Mouse (Mus musculus) testis, postnatal 14 days (tissue): ENCODE measurements at regions not wholly inside any gene's neighbourhood (a gene's known extent, or its start where the extent isn't known, plus 50 kb on each side); places are given as distances from the start of the nearest gene placed in this dataset.
A peak's percentile ranks its signal among the peaks of the same experiment; 100 is the strongest.

Experiments used
- DNase-seq: peaks from one replicate; pipeline ENCODE4 v3.0.0; 2021; ENCODE audit warnings: low spot score

- DNase-seq, result no peak
These were observed 137.8 kb upstream of the Hs6st1 start for GRCm38 (mm10) chr1:35930351-35930750.

- DNase-seq, result no peak
These were observed 137.1 kb upstream of the Hs6st1 start for GRCm38 (mm10) chr1:35931056-35931455.

DNA sequence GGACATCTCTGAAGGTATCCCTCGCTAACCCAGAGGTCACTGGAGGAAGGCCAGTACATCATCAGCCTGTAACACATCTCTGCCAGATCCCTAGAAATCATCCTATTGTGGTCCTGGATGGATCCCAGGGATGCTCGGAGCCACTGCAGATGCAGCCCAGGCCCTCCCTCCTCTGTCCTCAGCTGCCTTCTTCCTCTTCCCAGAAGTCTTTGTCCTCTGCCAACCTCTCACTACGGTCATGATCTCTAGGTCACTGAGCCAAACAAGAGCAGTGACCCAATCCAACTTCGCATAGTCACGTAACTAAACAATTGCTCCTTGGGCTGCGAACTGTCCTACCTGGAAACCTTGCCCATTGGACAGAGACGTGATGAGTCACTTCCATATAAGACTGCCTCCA lies 134.7 kb upstream of the Hs6st1 start:
- no peak for DNase-seq

DNA sequence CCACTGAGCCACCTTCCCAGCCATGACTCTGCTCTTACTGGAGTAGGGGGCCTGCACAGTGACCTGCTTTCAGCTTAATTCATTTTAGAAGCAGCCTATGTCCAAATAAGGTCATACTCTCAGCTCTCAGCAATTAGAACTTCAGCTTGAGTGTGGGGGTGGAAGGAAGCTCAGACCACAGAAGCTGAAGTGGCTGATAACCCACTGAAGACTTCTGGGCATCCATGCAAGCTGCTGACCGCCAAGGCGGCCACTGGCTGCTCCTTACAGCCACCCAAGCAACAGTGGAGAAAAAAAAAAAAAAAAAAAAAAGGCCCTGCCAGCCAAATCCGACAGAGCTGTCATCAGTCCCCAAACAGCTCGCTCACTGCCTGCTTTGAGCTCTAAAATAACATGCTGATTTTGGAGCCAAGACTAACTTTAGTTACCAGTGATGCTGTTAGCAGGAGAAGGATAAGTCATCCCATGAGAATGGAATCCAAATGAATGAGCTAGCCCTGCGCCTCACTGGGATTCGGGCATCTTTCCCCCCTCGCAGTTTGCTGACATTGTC lies 133.0 kb upstream of the Hs6st1 start:
- DNase-seq, result no peak

- DNase-seq, result no peak
These were observed 131.7 kb upstream of the Hs6st1 start for GRCm38 (mm10) chr1:35936362-35937093.

DNA sequence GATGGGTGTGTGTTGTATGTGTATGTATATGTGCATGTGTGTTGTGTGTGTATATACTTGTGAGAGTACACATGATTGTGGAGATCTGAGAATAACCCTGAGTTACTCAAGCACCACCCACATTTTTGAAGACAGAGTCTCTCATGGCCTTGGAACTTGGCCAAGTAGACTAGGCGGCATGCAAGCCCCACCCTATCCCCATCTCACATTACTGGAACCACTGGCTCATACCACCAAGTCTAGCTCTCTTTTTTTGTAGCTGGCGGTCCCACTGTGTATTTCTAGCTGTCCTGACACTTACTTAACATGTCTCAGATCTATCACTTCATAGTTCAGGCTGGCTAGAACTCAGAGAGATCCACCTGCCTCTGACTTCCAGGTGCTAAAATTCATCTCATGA lies 128.0 kb upstream of the Hs6st1 start:
- DNase-seq, result no peak

DNA sequence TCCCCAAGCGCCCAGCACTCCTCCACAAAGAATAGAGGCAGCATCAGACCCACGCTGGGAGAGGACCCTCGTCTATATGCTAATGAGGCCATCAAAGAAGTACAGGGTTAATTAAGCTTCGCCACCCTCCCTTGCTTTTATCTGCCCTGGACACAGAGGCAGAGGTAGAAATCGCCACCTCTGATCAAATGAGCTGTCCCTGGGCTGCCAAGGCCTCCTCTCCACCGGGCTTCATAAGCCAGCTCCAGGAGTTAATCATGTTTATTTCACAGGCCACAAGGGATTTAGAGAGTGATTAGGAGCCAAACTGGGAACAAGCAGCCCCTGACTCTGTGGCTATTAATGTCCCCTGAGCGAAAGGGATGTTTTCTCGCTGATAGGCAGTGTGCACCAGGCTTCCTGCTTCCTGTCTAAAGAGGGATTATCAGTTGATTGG lies 126.5 kb upstream of the Hs6st1 start:
- DNase-seq, result no peak

- DNase-seq, result no peak
These were observed 126.0 kb upstream of the Hs6st1 start for GRCm38 (mm10) chr1:35942222-35942621.

- no peak for DNase-seq
These were observed 124.4 kb upstream of the Hs6st1 start for GRCm38 (mm10) chr1:35943800-35944199.

DNA sequence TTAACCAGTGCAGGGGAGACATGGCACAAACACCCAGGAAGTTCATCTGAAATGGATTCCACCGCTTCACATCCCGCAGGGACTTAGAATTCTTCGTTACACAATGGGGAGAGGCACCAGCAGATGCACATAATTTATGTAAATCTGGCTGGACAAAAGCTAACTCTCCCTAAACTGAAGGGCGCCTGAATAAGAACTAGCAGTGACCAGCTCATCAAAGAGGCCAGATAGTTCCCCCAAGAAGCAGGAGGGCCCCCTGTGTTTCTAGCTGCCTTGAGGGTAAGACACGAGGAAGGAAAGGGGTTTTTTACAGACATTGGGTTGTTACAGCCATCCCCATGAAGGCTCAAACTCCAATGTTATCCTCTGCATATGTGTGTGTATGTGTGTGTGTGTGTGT lies 123.8 kb upstream of the Hs6st1 start:
- DNase-seq, result no peak

DNA sequence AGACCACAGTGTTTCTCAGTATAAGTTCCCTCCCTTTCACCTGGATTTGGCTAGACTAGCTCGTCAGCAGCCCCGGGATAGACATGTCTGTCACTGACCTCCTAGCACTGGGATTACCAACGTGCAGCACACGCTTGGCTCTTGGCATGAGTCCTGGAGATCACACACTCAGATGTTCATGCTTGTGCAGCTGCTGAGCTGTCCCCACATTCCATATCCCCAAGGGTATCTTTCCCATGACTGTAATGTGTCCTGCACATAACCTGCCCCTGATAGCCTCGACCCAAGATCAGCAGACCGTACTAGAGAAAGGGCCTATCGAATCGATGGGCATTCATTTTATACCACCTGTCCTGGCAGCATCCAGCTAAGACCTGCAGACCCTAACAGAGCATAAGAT lies 123.4 kb upstream of the Hs6st1 start:
- DNase-seq, result no peak

DNA sequence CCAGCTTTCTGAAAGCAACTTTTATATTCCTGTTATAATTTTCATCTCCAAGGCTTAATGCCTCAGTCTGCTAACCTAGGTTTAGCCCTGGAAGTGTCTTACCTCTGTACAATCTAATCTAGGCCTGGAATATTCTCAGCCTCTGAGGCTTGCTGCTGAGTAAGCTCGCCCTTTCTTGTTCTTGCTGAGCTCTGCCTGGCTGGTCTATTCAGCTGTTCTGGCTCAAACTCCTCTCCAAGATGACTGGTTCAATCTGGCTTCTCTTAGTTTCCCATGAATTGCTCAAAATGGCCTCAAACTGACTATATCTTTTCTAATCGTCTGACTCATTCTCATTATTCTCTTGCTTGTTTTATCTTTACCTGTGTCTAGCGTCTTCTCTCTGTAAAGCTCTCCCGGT lies 122.6 kb upstream of the Hs6st1 start:
- no peak for DNase-seq

GRCm38 (mm10) chr1:35948104-35948503 lies 120.1 kb upstream of the Hs6st1 start:
- no peak for DNase-seq

- DNase-seq, result no peak
These were observed 117.1 kb upstream of the Hs6st1 start for GRCm38 (mm10) chr1:35951082-35951481.

- DNase-seq, result no peak
These were observed 114.5 kb upstream of the Hs6st1 start for GRCm38 (mm10) chr1:35953721-35954120.

DNA sequence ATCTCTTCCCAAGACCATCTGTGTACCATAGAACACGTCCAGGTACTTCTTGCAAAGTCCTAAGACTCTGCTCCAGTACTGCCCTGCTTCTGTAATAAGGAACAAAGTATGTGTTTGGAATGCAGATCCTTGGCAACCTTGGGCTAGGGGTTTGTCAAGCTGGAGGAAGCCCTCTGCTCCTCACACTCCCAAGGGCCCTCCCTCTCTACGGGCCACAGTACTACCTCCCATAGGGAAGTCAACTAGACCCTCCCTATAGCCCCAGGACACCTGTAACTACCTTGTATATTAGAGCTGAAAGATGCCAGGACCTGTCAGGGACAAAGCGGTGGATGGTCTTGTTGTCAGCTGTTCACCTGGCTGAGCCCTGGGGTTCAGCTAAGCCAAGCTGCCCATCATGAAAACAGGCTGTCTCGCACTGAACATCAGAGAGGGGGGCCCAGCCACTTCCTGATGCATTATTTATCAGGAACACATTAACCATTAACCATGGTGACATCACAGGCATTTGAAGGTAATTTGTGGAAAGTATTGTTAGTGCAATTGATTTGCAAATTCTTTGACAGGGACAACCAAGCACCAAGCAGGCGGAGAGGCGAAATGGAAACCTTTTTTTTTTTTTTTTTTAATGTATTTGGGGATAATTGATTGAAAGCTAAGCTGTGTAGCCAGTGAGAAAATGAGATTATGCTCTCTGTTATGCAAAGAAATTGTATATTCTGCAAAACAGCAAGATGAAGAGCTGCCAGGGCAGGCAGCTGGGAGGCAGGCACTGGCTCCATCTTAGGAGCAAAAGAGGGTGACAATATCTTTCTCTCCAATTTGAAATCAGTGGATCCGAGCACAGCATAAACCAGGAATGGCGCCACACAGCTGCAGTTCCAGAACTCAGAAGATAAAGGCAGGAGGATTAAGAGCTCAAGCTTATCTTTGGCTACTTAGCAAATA lies 110.5 kb upstream of the Hs6st1 start:
- DNase-seq, result no peak

- DNase-seq, result no peak
These were observed 108.5 kb upstream of the Hs6st1 start for GRCm38 (mm10) chr1:35959729-35960128.

DNA sequence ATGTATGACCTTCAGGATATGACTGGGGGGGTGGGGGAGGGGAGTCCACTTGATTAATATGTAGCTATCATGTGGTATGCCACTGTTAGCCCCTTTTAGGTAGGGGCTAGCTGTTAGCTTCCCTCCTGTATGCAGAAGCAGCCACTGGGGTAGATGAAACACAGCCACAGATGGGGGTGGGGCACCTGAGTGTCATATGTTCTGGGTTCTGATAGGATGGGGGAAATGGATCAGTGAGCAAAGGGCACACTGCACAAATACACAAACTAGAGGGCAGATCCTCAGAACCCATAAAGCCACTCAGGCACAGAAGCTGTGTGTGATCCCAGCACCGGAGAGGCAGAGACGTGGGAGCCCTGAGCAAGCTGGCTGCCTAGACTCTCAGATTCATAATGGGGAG lies 107.4 kb upstream of the Hs6st1 start:
- no peak for DNase-seq

GRCm38 (mm10) chr1:35961923-35962322 lies 106.3 kb upstream of the Hs6st1 start:
- DNase-seq, result peak; percentile 16

DNA sequence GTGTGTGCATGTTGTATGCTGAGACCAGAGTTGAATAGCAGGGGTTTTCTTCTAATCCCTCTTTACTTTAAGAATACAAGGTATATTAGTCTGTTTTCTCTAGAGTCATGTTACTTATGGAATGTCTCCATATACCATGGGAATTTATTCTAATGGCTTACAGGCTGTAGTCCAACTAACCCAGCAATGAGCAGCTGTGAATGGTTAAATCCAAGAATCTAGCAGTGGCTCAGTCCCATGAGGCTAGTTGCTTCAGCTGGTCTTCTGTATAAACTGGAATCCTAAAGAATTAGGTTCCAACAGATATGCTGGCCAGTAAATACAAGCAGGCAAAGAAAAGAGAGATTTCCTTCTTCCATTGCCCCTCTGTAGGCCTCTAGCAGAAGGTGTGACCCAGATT lies 99.7 kb upstream of the Hs6st1 start:
- DNase-seq, result no peak

- no peak for DNase-seq
These were observed 96.6 kb upstream of the Hs6st1 start for GRCm38 (mm10) chr1:35971435-35972189.

DNA sequence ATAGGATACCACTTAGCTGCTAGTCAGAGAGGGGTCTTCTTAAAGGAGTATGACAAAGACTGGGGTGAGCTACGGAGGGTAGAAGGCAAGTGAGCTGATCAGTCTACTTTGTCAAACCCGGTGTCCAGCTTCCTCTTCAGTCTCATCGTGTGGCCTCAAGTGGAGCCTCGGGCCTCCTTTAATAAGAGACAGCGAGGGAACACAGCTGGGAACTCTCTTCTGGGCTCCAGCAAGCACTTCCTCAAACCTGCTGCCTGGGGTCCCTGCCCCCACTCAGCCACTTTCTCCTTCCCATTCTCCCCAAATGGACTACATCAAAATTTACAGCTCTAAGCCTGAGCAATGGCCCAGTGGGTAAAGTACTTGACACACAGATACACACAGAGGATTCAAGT lies 96.0 kb upstream of the Hs6st1 start:
- no peak for DNase-seq
